Mouse (Mus musculus): ENCODE data around the gene Rnf185. TPM values are rescaled to one million over a fixed set of nuclear protein-coding genes. Genes with fewer than 3 reads are reported as not detected.

Gene Rnf185
- 10 to 100 TPM; 26.4 to 31.9 (median 30.0) TPM for total RNA-seq (2022)

DNA sequence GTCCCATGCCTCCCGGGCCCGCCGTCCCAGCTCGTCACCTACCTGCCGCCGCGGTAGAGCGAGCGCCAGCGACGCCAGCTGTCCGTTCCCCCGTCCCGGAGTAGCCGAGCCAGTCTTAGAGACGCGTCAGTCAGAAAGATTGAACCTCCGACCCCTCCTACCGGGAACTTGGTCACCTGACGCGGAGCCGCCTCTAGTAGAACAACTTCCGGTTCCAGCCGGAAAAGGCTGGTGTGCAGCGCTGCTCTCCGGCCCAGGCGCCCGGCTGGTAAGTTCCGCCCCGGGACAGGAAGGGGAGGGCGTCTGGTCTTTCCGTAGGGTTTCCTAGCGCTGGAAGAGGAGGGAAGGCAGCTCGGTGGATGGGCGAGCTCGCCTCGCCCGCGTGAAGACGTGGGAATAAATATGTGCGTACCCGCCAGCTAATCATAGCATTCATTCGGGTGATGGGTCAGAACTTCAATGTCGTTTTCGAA is at the start of gene Rnf185:
TSS of gene Rnf185 (minus strand) at position 197 of the 473 bp plus-strand sequence.
- peak; percentile 91 to 92 for DNase-seq (ENCODE audit: low spot score in 2 of 2)

GRCm38 (mm10) chr11:3497296-3497695 is 45.1 kb upstream of the Rnf185 start:
- no peak for DNase-seq (ENCODE audit: low spot score in 2 of 2)

DNA sequence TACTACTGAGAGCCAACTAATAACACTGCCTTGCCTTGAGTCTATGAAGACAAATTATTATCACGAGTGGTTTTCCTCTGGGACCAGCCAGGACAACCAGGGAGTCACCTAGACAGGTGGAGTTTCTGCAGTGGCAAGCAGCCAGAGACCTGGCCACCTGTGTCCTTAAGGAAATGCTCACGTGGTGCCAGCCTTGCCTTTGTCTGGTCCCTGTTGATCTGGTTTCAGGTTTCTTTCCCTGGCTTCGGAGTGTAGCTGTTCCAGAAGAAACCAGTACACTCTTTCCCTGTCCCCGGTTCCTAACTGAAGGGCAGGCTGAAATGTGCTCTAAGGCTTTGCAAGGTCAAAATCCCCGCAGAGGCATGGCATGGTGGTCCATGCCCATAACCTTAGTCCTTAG is 44.6 kb upstream of the Rnf185 start:
- DNase-seq (ENCODE audit: low spot score in 2 of 2), result no peak

- no peak for DNase-seq (ENCODE audit: low spot score in 2 of 2)
These were observed 43.3 kb upstream of the Rnf185 start for GRCm38 (mm10) chr11:3495496-3495895.

DNA sequence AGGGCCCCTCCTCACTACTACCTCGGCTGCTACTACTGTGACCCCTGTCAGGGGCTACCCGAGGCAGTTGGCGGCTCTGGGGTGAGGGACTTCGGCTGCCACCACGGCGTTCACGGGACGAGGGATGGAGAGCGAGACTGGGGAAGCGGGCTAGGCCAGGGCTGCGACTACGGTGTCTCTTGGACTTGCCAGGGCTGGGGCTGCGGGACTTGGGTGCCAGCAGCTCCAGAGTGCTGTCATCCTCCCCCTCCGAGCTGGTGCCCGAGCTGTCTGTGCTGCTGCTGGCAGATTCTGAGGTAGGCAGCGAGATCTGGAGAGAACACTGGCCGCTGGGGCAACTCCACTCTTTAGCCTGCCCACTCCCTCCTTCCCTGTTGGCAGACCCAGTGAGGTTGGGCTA is 42.7 kb upstream of the Rnf185 start:
- DNase-seq (ENCODE audit: low spot score in 2 of 2), result no peak

DNA sequence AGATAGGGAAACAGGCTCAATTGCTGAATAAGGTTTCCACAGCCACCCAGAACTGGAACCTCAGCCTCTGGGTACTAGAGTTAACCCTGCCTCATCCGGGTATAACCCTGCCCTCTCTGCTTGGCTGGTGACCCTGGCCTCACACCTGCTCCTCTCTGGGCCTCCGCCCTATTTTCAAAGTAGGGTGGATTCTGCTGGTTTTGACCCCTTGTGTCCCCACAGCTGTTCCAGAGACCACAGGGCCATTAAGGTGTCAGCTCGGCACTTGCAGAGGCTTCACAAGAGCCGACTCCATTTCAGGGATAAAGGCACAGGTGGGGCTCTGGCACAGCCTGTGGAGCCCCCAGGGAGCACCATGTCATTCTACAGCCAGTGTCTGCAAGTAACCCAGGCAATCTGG is 40.6 kb upstream of the Rnf185 start:
- DNase-seq (ENCODE audit: low spot score in 2 of 2), result no peak

DNA sequence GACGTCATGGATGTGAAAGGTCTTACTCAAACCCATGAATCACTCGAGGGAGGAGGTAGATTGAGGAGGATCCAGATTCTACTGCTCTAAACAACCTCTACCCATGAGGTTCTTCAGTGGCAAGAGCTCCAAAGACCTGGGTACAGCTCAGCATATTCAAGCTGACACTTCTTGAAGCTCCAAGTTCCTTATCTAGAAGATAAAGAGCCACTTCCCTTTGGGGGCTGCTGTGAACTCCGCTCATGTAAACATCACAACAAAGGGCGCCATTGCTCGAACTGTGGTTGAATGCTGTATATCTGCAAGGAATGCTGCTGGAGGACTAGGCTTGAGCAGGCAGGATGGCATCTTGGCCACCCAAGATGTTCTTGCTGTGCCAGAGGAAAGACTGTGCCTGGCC is 36.9 kb upstream of the Rnf185 start:
- DNase-seq (ENCODE audit: low spot score in 2 of 2), result no peak

- DNase-seq (ENCODE audit: low spot score in 2 of 2), result no peak
These were observed 35.9 kb upstream of the Rnf185 start, which contains the start of gene Pla2g3 for GRCm38 (mm10) chr11:3487952-3488570. Gene Pla2g3 (plus strand): TSS chr11:3488284.

DNA sequence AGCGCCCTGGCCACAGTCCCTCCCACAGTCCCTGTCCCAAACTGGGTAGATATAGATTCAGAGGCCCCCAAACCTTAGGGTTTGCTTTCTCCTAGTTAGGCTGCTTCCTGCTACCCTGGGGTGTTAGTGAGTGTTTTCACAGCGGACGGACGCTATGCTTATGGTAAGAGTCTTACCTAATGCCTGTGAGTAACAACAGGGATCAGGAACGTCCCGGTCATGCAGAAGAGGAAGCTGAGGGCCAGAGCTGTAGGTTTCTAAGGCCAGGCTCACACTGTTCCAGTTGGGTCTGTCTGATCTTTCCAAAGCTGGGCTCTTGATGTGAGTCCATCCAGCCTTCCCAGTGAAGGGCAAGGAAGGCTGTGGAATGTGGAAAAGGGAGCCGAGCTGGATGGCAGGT is 34.2 kb upstream of the Rnf185 start:
- no peak for DNase-seq (ENCODE audit: low spot score in 2 of 2)

DNA sequence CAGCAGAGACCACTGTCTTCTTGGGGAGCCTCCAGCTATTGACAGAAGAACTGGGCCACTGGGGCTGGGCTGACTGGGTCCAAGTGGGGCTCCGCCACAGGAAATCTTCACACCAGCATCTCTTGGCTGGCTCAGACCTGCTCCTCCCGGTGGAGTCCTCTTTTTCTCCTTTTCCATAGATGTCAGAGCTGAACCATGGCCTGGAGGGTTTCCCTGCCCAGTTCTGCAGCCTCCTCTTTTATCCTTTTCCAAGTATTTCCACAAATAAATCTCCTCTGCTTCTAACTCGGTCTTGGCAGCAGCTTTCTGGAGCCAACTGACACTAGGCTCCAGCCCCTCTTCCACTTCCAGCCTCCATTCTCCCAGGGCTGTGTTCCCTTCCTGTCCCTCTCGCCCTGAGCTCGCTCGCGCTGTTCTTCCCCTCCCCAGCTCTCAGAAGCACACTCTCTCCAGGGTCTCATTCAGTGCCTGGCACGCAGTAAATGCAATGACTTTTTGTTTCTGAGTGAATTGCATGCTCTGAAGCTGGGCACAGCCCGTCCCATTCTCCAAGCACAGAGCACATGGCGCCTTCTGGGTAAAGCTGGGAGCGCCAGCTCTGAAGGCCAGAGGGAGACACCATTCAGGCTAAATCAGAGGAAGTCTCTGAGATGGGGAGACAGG is 31.9 kb upstream of the Rnf185 start:
- peak; percentile 63 to 67 for DNase-seq (ENCODE audit: low spot score in 2 of 2)

DNA sequence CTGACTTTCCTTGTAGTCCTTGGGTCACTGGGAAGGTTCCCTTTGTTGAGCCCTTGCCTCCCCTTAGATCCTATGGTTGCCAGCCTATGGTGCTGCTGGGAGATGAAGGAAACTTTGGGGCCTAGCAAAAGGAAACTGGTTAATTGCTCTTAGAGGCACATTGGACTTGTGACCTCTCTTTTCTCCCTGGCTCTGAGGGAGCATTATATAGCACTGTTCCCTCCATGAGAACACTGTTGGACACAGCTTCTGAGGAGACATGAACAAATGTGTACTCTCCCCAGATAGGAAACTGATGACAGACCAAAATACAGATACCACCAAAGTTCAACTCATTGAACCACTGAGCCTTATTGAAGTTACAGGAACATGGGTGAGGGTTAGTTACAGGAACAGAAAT is 23.3 kb upstream of the Rnf185 start:
- no peak for DNase-seq (ENCODE audit: low spot score in 2 of 2)

DNA sequence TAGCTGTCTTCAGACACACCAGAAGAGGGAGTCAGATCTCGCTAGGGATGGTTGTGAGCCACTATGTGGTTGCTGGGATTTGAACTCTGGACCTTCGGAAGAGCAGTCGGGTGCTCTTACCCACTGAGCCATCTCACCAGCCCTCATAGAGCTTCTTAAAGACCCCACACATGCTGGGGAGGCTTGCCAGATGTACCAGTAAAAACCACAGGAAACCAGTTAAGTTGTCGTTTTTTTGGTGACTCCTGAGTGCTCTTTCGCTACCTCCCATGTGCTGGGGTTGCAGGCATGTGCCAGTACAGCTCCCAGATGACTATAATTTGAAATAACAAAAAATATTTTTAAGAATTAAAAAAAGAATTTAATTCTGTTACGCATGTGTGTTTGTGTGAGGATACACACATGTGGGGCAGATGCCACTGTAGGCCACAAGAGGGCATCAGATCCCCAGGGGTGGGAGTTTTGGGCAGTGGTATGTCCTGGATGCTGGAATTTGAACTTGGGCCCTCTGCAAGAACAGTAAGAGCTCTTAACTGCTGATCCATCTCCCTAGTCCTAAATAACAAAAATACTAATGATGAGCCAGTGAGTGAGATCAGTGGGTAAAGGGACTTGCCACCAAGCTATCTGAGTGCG is 22.4 kb upstream of the Rnf185 start:
- DNase-seq (ENCODE audit: low spot score in 2 of 2), result no peak

- peak; percentile 69 to 88 for DNase-seq (ENCODE audit: low spot score in 2 of 2)
These were observed 20.3 kb upstream of the Rnf185 start for GRCm38 (mm10) chr11:3472484-3472883.

DNA sequence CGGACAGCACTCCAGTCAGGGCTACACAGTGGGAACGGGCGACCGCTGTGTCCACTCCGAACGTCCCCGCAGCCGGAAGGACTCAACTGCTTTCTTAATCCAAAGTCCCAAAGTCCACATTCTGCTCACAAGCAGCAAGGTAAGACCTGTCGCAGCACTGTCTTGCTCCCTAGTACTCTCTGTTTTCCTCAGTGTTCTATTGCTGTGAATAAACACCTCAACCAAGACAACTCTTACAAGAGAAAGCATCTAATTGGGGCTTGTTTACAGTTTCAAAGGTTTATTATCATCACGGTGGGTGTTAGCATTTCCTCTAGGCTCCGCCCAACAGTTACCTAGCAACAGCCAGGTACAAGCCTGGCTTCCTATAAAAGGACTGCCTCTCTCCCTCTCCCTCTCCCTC is 19.3 kb upstream of the Rnf185 start:
- no peak for DNase-seq (ENCODE audit: low spot score in 2 of 2)

- DNase-seq (ENCODE audit: low spot score in 2 of 2), result no peak
These were observed 10.7 kb upstream of the Rnf185 start for GRCm38 (mm10) chr11:3462846-3463245.

- DNase-seq (ENCODE audit: low spot score in 2 of 2), result no peak
These were observed 6.9 kb upstream of the Rnf185 start for GRCm38 (mm10) chr11:3459105-3459468.

DNA sequence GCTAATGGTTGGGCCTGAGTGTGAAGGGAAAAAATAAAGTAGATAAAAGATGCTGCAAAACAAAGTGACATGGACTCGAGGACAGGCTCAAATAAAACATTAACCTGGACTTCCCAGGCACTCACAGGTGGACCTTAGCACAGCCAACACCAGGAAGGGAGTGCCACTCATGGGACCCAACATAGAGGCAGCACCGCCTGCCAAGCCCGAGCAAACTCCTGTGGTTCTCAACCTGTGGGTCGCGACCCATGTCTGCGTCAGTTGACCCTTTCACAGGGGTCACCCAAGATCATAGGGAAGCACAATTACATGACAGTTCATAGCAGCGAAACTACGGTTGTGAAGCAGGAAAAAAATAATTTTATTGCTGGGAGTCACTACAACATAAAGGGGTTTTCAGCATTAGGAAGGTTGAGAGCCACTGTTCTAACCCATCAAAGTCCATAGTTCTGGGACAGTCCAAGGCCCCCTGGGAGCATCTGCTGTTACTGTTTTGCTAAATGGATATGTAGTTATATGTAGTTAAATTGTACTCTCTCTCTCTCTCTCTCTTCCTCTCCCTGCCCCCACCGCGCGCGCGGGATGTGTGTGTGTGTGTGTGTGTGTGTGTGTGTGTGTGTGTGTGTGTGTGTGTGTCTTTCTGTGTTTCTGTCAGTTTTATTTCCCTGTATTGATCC is 6.4 kb upstream of the Rnf185 start:
- DNase-seq (ENCODE audit: low spot score in 2 of 2), result no peak

DNA sequence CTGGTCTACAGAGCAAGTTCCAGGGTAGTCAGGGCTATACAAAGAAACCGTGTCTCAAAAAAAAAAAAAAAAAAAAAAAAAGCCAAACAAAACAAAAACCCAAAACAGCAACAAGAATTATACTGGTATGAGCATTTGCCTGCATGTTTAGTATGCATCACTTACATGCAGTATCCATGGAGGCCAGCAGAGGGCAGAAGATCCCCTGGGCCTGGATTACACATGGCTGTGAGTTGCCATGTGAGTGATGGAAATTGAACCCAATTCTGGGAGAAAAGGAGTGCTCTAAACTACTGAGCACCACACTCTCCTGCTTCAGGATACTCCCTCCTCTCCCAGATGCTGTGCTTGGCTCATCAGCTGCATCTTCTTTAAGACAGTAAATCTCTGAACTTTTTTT is 4.2 kb upstream of the Rnf185 start:
- peak; percentile 52 to 75 for DNase-seq (ENCODE audit: low spot score in 2 of 2)

GRCm38 (mm10) chr11:3454506-3454905 is 2.3 kb upstream of the Rnf185 start:
- DNase-seq (ENCODE audit: low spot score in 2 of 2), result no peak

GRCm38 (mm10) chr11:3453467-3453866 is 1.3 kb upstream of the Rnf185 start:
- no peak for DNase-seq (ENCODE audit: low spot score in 2 of 2)

- DNase-seq (ENCODE audit: low spot score in 2 of 2), result no peak
These were observed 606 bp upstream of the Rnf185 start for GRCm38 (mm10) chr11:3452769-3453168.

GRCm38 (mm10) chr11:3451701-3452163 is 431 bp downstream of the Rnf185 start:
- no peak for DNase-seq (ENCODE audit: low spot score in 2 of 2)

All from layer of hippocampus, adult 8-10 months (tissue).